Mouse (Mus musculus) C2C12 (cell line): ENCODE results near the gene Fam228a.

ENCODE experiments used
- FOSL1 ChIP-seq: IDR thresholded peaks from one replicate; pipeline ENCODE4 v1.8.0; 2011; ENCODE audit warnings: mild to moderate bottlenecking, low read length; ENCODE audit not compliant: poor library complexity, insufficient read depth, severe bottlenecking
- MAX ChIP-seq: IDR thresholded peaks from one replicate; pipeline ENCODE4 v1.6.1; 2011; ENCODE audit warnings: mild to moderate bottlenecking, control low read depth
- USF1 ChIP-seq: IDR thresholded peaks from one replicate; pipeline ENCODE4 v1.6.1; 2011; ENCODE audit warnings: low read depth, mild to moderate bottlenecking, control low read depth, moderate library complexity

- TF ChIP-seq USF1 (no peak), FOSL1 (no peak), MAX (no peak)
These were observed 4.0 kb upstream of the Fam228a start for GRCm38 (mm10) chr12:4742183-4742582.
